Mouse (Mus musculus): ENCODE measurements around the gene Slirp. TPM values are rescaled to one million over a fixed set of nuclear protein-coding genes. Genes with fewer than 3 reads are reported as not detected.
"Not testable (repeated sequence)": the region's sequence is repeated elsewhere in the genome, so short reads cannot be mapped to it uniquely, and the experiment has no call there.

Gene Slirp
- polyA plus RNA-seq, 1 experiment from 2014 or later = 298 TPM

DNA sequence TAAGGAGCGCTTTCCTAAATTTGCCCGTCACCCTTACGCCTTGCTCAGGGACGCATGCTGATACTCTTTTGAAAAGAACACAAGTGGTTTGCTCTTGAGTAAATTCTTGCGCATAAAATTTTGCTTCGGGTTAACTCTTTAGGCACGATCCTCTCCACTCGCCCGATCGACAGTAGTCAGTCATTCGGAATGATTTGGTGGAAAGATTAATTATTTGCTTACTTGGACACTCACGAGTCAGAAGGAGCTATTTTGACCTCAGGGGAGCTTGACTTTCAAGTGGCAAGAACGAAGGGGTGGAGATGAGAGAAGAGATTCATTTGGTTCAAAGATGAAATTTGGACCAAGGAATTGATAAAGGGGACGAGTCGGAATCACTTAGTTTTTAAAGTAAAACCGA lies 515 bp downstream of the Slirp start:
- 0 out of 2 replicates have a peak, but pooled peaks have one; percentile 24 for ATAC-seq (ENCODE audit: insufficient read depth, low FRiP score, low TSS enrichment)
- no peak for DNase-seq (ENCODE audit: low spot score)
- Histone ChIP-seq H3K9me3 (ENCODE audit: control insufficient read depth, low read length) (no peaks in the 10 kb centered on the region), H3K4me2 (ENCODE audit: low read depth) (peak overlapping the region; percentile 45), H3K36me3 (ENCODE audit: control insufficient read depth, insufficient read depth, low read length) (peaks cover 14% of the 10 kb centered on the region), H3K27me3 (ENCODE audit: control insufficient read depth, insufficient read depth, low read length) (no peaks in the 10 kb centered on the region), H3K4me3 (ENCODE audit: low read depth, low read length) (peak overlapping the region; percentile 71), H3K9ac (ENCODE audit: low read length) (peak overlapping the region; percentile 89; the same call in 1 of the 2 replicates), H3K4me1 (ENCODE audit: control insufficient read depth, insufficient read depth, low read length) (no peaks in the 10 kb centered on the region; the same call in 1 of the 2 replicates), H3K27ac (ENCODE audit: low read depth, low read length) (no peak overlapping the region)
- 5% methylated on average over 16 of the region's 16 CpGs for WGBS

- peaks cover 18% of the 10 kb centered on the region for H3K36me3 ChIP-seq (ENCODE audit: control insufficient read depth, insufficient read depth, low read length)
- ATAC-seq (ENCODE audit: insufficient read depth, low FRiP score, low TSS enrichment) (no peak), DNase-seq (ENCODE audit: low spot score) (no peak)
- H3K27me3 ChIP-seq (ENCODE audit: control insufficient read depth, insufficient read depth, low read length) = no peaks in the 10 kb centered on the region
- H3K4me1 ChIP-seq (ENCODE audit: control insufficient read depth, insufficient read depth, low read length) = no peaks in the 10 kb centered on the region; the same call in 1 of the 2 replicates
- H3K9ac ChIP-seq (ENCODE audit: low read length) = no peak overlapping the region
- H3K9me3 ChIP-seq (ENCODE audit: control insufficient read depth, low read length) = no peaks in the 10 kb centered on the region
- H3K4me2 ChIP-seq (ENCODE audit: low read depth) = no peak overlapping the region
- WGBS = 91% methylated on average over 9 of the region's 9 CpGs
- H3K4me3 ChIP-seq (ENCODE audit: low read depth, low read length) = no peak overlapping the region
- no peak overlapping the region for H3K27ac ChIP-seq (ENCODE audit: low read depth, low read length)
These were observed 5.8 kb downstream of the Slirp start for GRCm38 (mm10) chr12:87449456-87449855.

- ATAC-seq (ENCODE audit: insufficient read depth, low FRiP score, low TSS enrichment) (no peak), DNase-seq (ENCODE audit: low spot score) (no peak)
- Histone ChIP-seq H3K9me3 (ENCODE audit: control insufficient read depth, low read length) (no peaks in the 10 kb centered on the region), H3K9ac (ENCODE audit: low read length) (no peak overlapping the region), H3K36me3 (ENCODE audit: control insufficient read depth, insufficient read depth, low read length) (peaks cover 5% of the 10 kb centered on the region), H3K27me3 (ENCODE audit: control insufficient read depth, insufficient read depth, low read length) (no peaks in the 10 kb centered on the region), H3K27ac (ENCODE audit: low read depth, low read length) (no peak overlapping the region), H3K4me3 (ENCODE audit: low read depth, low read length) (no peak overlapping the region), H3K4me1 (ENCODE audit: control insufficient read depth, insufficient read depth, low read length) (no peaks in the 10 kb centered on the region), H3K4me2 (ENCODE audit: low read depth) (no peak overlapping the region)
- WGBS = 87% methylated on average over 6 of the region's 6 CpGs
These were observed 21.1 kb downstream of the Slirp start for GRCm38 (mm10) chr12:87464678-87465297.

DNA sequence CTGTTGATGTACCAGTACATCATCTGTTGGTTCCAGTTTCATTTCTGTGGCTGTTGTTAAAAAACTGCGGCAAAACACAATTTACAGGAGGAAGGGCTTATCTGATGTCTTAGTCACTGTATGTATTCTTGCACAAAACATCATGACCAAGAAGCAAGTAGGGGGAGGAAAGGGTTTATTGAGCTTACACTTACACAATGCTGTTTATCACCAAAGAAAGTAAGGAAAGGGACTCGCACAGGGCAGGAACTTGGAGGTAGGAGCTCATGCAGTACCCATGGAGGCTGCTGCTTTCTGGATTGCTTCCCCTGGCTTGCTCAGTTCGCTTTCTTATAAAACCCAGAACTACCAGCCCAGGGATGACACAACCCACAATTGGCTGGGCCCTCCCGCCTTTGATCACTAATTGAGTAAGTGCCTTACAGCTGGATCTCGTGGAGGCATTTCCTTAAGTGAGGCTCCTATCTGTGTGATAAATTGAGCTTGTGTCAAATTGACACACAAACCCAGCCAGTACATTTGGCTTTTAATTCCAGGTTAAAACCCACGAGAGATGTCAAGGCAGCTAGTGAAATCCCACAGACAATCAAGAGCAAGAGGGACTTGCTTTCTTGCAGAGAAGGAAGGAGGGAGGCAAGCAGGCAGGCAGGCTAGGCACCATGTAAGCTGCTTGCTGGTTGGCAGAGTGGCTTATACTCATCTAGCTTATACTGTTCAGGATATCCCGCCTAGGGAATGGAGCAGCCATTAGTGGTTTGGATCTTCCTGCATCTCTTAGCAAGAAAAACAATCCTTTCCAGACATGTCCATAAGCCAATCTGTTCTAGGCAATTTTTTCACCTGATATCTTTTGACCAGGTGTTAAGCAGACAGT lies 26.8 kb downstream of the Slirp start:
- Histone ChIP-seq H3K9me3 (ENCODE audit: control insufficient read depth, low read length) (no peaks in the 10 kb centered on the region), H3K9ac (ENCODE audit: low read length) (no peak overlapping the region), H3K4me3 (ENCODE audit: low read depth, low read length) (peak overlapping the region; percentile 69), H3K4me1 (ENCODE audit: control insufficient read depth, insufficient read depth, low read length) (peaks cover 6% of the 10 kb centered on the region; the same call in 1 of the 2 replicates), H3K36me3 (ENCODE audit: control insufficient read depth, insufficient read depth, low read length) (no peaks in the 10 kb centered on the region; the same call in 1 of the 2 replicates), H3K4me2 (ENCODE audit: low read depth) (peak overlapping the region; percentile 69), H3K27ac (ENCODE audit: low read depth, low read length) (no peak overlapping the region), H3K27me3 (ENCODE audit: control insufficient read depth, insufficient read depth, low read length) (no peaks in the 10 kb centered on the region)
- DNase-seq (ENCODE audit: low spot score) (no peak), ATAC-seq (ENCODE audit: insufficient read depth, low FRiP score, low TSS enrichment) (no peak)
- WGBS = 61% methylated on average over 7 of the region's 7 CpGs

DNA sequence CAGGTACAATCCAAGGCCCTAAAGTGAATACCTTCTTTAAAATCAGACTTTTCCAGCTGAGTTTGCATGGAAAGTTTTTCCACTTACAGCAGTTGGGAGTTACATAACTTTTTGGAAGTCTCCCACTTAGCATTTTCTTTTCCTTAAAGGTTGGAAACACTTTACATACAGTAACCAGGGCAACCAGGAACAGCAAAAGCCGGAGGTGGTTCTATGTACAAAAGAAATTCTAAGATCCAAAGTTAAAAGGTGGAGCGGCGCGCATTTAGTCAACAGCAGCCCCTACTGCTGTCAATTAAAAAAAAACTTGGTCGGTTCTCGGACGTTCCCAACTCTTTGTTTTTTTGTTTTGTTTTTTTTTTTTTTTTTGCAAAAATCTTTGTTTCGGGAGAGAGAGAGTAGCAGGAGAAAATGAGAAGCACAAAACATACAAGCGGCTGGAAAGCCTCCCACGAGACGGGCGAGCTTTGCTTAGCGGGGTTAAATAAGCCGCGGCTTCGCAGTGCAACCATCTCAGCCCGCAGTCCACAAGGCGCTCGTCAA lies 27.8 kb downstream of the Slirp start:
- DNase-seq (ENCODE audit: low spot score) = no peak
- Histone ChIP-seq H3K27me3 (ENCODE audit: control insufficient read depth, insufficient read depth, low read length) (no peaks in the 10 kb centered on the region), H3K4me3 (ENCODE audit: low read depth, low read length) (peak overlapping the region; percentile 69), H3K4me1 (ENCODE audit: control insufficient read depth, insufficient read depth, low read length) (peaks cover 6% of the 10 kb centered on the region; the same call in 1 of the 2 replicates), H3K27ac (ENCODE audit: low read depth, low read length) (peak overlapping the region; percentile 73; the same call in 1 of the 2 replicates), H3K9ac (ENCODE audit: low read length) (peak overlapping the region; percentile 94), H3K9me3 (ENCODE audit: control insufficient read depth, low read length) (no peaks in the 10 kb centered on the region), H3K4me2 (ENCODE audit: low read depth) (peak overlapping the region; percentile 69), H3K36me3 (ENCODE audit: control insufficient read depth, insufficient read depth, low read length) (no peaks in the 10 kb centered on the region; the same call in 1 of the 2 replicates)
- under 1% methylated on average over 19 of the region's 19 CpGs for WGBS
- ATAC-seq (ENCODE audit: insufficient read depth, low FRiP score, low TSS enrichment) = no peak

- H3K27me3 ChIP-seq (ENCODE audit: control insufficient read depth, insufficient read depth, low read length) = no peaks in the 10 kb centered on the region
- no peaks in the 10 kb centered on the region for H3K9me3 ChIP-seq (ENCODE audit: control insufficient read depth, low read length)
- peak within 1 kb of the TSS; percentile 94 for H3K9ac ChIP-seq (ENCODE audit: low read length)
- 3% methylated on average over 45 of the region's 45 CpGs for WGBS
- peak within 1 kb of the TSS; percentile 73 for H3K27ac ChIP-seq (ENCODE audit: low read depth, low read length)
- DNase-seq (ENCODE audit: low spot score) (peak; percentile 96), ATAC-seq (ENCODE audit: insufficient read depth, low FRiP score, low TSS enrichment) (peak; percentile 94)
- peaks cover 6% of the 10 kb centered on the region; the same call in 1 of the 2 replicates for H3K4me1 ChIP-seq (ENCODE audit: control insufficient read depth, insufficient read depth, low read length)
- H3K4me2 ChIP-seq (ENCODE audit: low read depth) = peak within 1 kb of the TSS; percentile 69
- H3K36me3 ChIP-seq (ENCODE audit: control insufficient read depth, insufficient read depth, low read length) = no peaks in the 10 kb centered on the region; the same call in 1 of the 2 replicates
- H3K4me3 ChIP-seq (ENCODE audit: low read depth, low read length) = peak within 1 kb of the TSS; percentile 69
These were observed 28.5 kb downstream of the Slirp start, which contains the start of gene Snw1 for GRCm38 (mm10) chr12:87471964-87472786. Snw1 (minus strand) TSS chr12:87472274.

GRCm38 (mm10) chr12:87474756-87475155 lies 31.1 kb downstream of the Slirp start:
- H3K27ac ChIP-seq (ENCODE audit: low read depth, low read length) = no peak overlapping the region
- no peak overlapping the region for H3K4me2 ChIP-seq (ENCODE audit: low read depth)
- H3K4me3 ChIP-seq (ENCODE audit: low read depth, low read length) = no peak overlapping the region
- no peaks in the 10 kb centered on the region for H3K9me3 ChIP-seq (ENCODE audit: control insufficient read depth, low read length)
- no peak for DNase-seq (ENCODE audit: low spot score)
- no peaks in the 10 kb centered on the region for H3K27me3 ChIP-seq (ENCODE audit: control insufficient read depth, insufficient read depth, low read length)
- 83% methylated on average over 3 of the region's 3 CpGs for WGBS
- no peak for ATAC-seq (ENCODE audit: insufficient read depth, low FRiP score, low TSS enrichment)
- no peaks in the 10 kb centered on the region for H3K36me3 ChIP-seq (ENCODE audit: control insufficient read depth, insufficient read depth, low read length)
- no peak overlapping the region for H3K9ac ChIP-seq (ENCODE audit: low read length)
- H3K4me1 ChIP-seq (ENCODE audit: control insufficient read depth, insufficient read depth, low read length) = peaks cover 6% of the 10 kb centered on the region; the same call in 1 of the 2 replicates

GRCm38 (mm10) chr12:87482482-87482881 lies 38.8 kb downstream of the Slirp start:
- ATAC-seq (ENCODE audit: insufficient read depth, low FRiP score, low TSS enrichment); DNase-seq (ENCODE audit: low spot score); H3K9me3 ChIP-seq (ENCODE audit: control insufficient read depth, low read length): not testable (repeated sequence)

More at GRCm38 (mm10) chr12:87482482-87482881, 38.8 kb downstream of the Slirp start:
- 78% methylated on average over 5 of the region's 5 CpGs for WGBS
- H3K4me2 ChIP-seq (ENCODE audit: low read depth); H3K4me1 ChIP-seq (ENCODE audit: control insufficient read depth, insufficient read depth, low read length); H3K27me3 ChIP-seq (ENCODE audit: control insufficient read depth, insufficient read depth, low read length); H3K9ac ChIP-seq (ENCODE audit: low read length); H3K36me3 ChIP-seq (ENCODE audit: control insufficient read depth, insufficient read depth, low read length); H3K27ac ChIP-seq (ENCODE audit: low read depth, low read length); H3K4me3 ChIP-seq (ENCODE audit: low read depth, low read length): not testable (repeated sequence)

All from neural tube, embryonic 11.5 days (tissue).